Mouse (Mus musculus): ENCODE data around the gene AI854703.

DNA sequence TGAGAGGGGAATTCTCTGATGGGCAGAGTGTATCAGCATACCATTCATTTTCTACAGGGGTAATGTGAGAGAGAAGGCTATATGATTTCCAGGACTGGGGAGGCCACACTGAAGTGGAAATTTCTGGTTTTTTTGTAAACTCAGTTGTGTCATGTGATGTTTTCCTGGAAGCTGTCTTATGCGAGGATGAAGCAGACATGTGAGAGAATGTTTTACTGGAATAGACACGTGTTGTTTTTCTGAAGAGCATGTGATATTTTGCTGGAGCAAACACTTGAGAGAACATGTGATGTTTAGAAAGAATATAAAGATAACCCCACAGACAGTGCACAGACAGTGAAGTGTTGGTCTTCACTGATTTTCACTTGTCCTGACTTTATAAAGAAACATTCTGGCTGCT lies 12.0 kb downstream of the AI854703 start:
- no peak for TF ChIP-seq POLR2A (IDR thresholded peaks at IDR 0.05; ENCODE audit: control insufficient read depth, extremely low read depth, insufficient read depth, low read length, poor library complexity)
- TF ChIP-seq CTCF (IDR thresholded peaks at IDR 0.05; ENCODE audit: borderline replicate concordance, control insufficient read depth, extremely low read depth, insufficient read depth, low read length, poor library complexity): no peak

All from thymus, adult 2 months (tissue).